In the genomic region with DNA sequence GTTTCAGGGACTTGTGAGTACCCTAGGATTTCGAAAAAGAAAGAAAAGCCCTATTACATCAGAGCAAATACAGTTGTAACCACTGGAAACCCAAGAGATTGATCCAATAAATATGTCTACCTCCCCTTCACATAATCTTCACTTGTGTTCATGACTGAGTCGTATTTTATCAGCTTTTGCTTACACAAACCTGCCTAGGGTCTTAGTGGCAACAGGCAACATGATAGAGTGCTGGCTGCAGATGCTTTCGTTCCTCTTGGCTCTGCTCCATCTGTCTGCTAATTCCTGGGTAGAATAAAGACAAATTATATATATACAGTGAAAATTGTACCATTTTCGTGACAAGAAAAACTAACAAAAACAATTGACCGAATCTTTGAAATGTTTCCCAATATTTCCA, we compare ENCODE assay signal across 24 mouse cellular contexts.
DNase-seq lines count a peak whose midpoint lies in the region; ATAC-seq and TF ChIP-seq lines count a peak whose summit lies in the region.
"Had no signal": no experiment of that assay in that cellular context is flagged by ENCODE, and none has a peak within 500 bp of the region (broad histone marks: within the 10 kb centered on the region; RNA-seq: fewer than 3 reads in every experiment).

No protein-coding gene starts in this region.

- TF ChIP-seq RAD21 in CH12.LX (IDR thresholded peaks at IDR 0.05; ENCODE audit: low read depth, low read length) = no peak
- no peak for TF ChIP-seq RAD21 in MEL (IDR thresholded peaks at IDR 0.05; ENCODE audit: low read depth, low read length)

- H3K27ac ChIP-seq in midbrain, embryonic 11.5 days (ENCODE audit: low read depth, low read length) = no peak overlapping the region
- no peak overlapping the region for H3K27ac ChIP-seq in midbrain, embryonic 15.5 days
- H3K27ac ChIP-seq in CH12.LX (ENCODE audit: insufficient read depth, low read depth) (no peak overlapping the region), MEL (ENCODE audit: control insufficient read depth, low read depth, low read length) (peak overlapping the region; percentile 87)

- TF ChIP-seq CTCF in CH12.LX (conservative IDR thresholded peaks at IDR 0.05 in 1 of 2, IDR thresholded peaks at IDR 0.05 in 1 of 2; ENCODE audit: low read depth in 2 of 2, low read length in 2 of 2) (no peak), MEL (IDR thresholded peaks at IDR 0.05 in 2 of 3, conservative IDR thresholded peaks at IDR 0.05 in 1 of 3; ENCODE audit: control insufficient read depth in 1 of 3, insufficient read depth in 1 of 3, low read depth in 2 of 3, low read length in 3 of 3, poor library complexity in 1 of 3, severe bottlenecking in 1 of 3) (no peak)

- in situ Hi-C loops in CH12.LX (cut with MboI; ENCODE audit: low pct_ligation_motif_present, low pct_unique_long_range_greater_than_20kb, low sequenced_read_pairs) = no loop called here

- H3K27me3 ChIP-seq in midbrain, embryonic 11.5 days (ENCODE audit: control insufficient read depth, insufficient read depth, low read length) = no peaks in the 10 kb centered on the region
- H3K27me3 ChIP-seq in midbrain, embryonic 15.5 days (replicated peaks) = no peaks in the 10 kb centered on the region
- H3K27me3 ChIP-seq in CH12.LX (replicated peaks) = no peaks in the 10 kb centered on the region
- H3K27me3 ChIP-seq in MEL (ENCODE audit: control insufficient read depth in 1 of 2, insufficient read depth in 2 of 2, low read length in 2 of 2) = no peaks in the 10 kb centered on the region
- H3K27me3 ChIP-seq: Patski had no signal

- intact Hi-C loops in left cerebral cortex, postnatal 36 days (cut with DNase I) = no loop called here

- no peaks in the 10 kb centered on the region for H3K79me2 ChIP-seq in CH12.LX (replicated peaks; ENCODE audit: control insufficient read depth, extremely low read depth, insufficient read depth, poor library complexity, severe bottlenecking)
- no peaks in the 10 kb centered on the region for H3K79me2 ChIP-seq in MEL (ENCODE audit: control insufficient read depth, insufficient read depth, low read length, poor library complexity)

- 72% methylated on average over 5 of the region's 5 CpGs for WGBS in midbrain, embryonic 11.5 days
- WGBS in midbrain, embryonic 15.5 days = 64% methylated on average over 5 of the region's 5 CpGs

- TF ChIP-seq EP300 in CH12.LX (IDR thresholded peaks at IDR 0.05; ENCODE audit: low read length) (no peak), MEL (IDR thresholded peaks at IDR 0.05; ENCODE audit: low read depth in 1 of 2, low read length in 2 of 2) (peak in 1 of 2 experiments; percentile 57; a peak in 1 of 4 replicates)

- TF ChIP-seq POLR2A in CH12.LX (IDR thresholded peaks at IDR 0.05; ENCODE audit: low read depth, low read length) (no peak), MEL (IDR thresholded peaks at IDR 0.05; ENCODE audit: control insufficient read depth in 1 of 2, insufficient read depth in 1 of 2, low read depth in 1 of 2, low read length in 2 of 2, poor library complexity in 1 of 2) (no peak)

- H3K9ac ChIP-seq in midbrain, embryonic 11.5 days (ENCODE audit: low read length) = no peak overlapping the region
- no peak overlapping the region for H3K9ac ChIP-seq in midbrain, embryonic 15.5 days
- H3K9ac ChIP-seq in CH12.LX (ENCODE audit: insufficient read depth, low read depth) (no peak overlapping the region), MEL (ENCODE audit: control insufficient read depth, low read depth, low read length, poor library complexity, severe bottlenecking) (peak overlapping the region; percentile 44)

- H3K4me2 ChIP-seq in midbrain, embryonic 11.5 days = no peak overlapping the region
- H3K4me2 ChIP-seq in midbrain, embryonic 15.5 days = no peak overlapping the region
- 0 out of 2 replicates have a peak overlapping the region, but pooled peaks have one; percentile 21 for H3K4me2 ChIP-seq in CH12.LX (ENCODE audit: insufficient read depth, low read depth, poor library complexity, severe bottlenecking)

- peaks cover 4% of the 10 kb centered on the region; the same call in 1 of the 2 replicates for H3K9me3 ChIP-seq in midbrain, embryonic 11.5 days (ENCODE audit: control insufficient read depth, low read length)
- no peaks in the 10 kb centered on the region for H3K9me3 ChIP-seq in midbrain, embryonic 15.5 days
- H3K9me3 ChIP-seq in CH12.LX (replicated peaks; ENCODE audit: low read length) (no peaks in the 10 kb centered on the region), MEL (replicated peaks; ENCODE audit: insufficient read depth, low read length) (no peaks in the 10 kb centered on the region)
- H3K9me3 ChIP-seq: G1E had no signal

- no peak for ATAC-seq in midbrain, embryonic 11.5 days (ENCODE audit: low FRiP score)
- ATAC-seq in midbrain, embryonic 15.5 days (replicated peaks) = no peak
- ATAC-seq: activated CD4-positive, CD25-positive, alpha-beta regulatory T cell, adult 4 months; CD4-positive, CD25-positive, alpha-beta regulatory T cell, adult 4 months; Patski had no signal

- H3K4me3 ChIP-seq in midbrain, embryonic 11.5 days (ENCODE audit: low read depth, low read length) = no peak overlapping the region
- no peak overlapping the region for H3K4me3 ChIP-seq in midbrain, embryonic 15.5 days
- H3K4me3 ChIP-seq in CH12.LX (replicated peaks in 1 of 3; ENCODE audit: low read depth in 2 of 3, low read length in 2 of 3, poor library complexity in 1 of 3) = no peak overlapping the region
- peak overlapping the region; percentile 14 to 46; a peak in 3 of 4 replicates for H3K4me3 ChIP-seq in MEL (ENCODE audit: control insufficient read depth in 1 of 2, insufficient read depth in 1 of 2, low read depth in 2 of 2, low read length in 2 of 2)

- H3K36me3 ChIP-seq in midbrain, embryonic 11.5 days (ENCODE audit: control insufficient read depth, insufficient read depth, low read length) = no peaks in the 10 kb centered on the region
- H3K36me3 ChIP-seq in midbrain, embryonic 15.5 days (replicated peaks) = no peaks in the 10 kb centered on the region
- no peaks in the 10 kb centered on the region for H3K36me3 ChIP-seq in CH12.LX (replicated peaks in 1 of 2; ENCODE audit: control insufficient read depth in 1 of 2, insufficient read depth in 1 of 2, low read length in 1 of 2)
- H3K36me3 ChIP-seq in MEL (ENCODE audit: control insufficient read depth in 1 of 2, insufficient read depth in 2 of 2, low read length in 2 of 2) = peaks cover 0 to 67% of the 10 kb centered on the region in 2 experiments; a peak in 2 of 4 replicates
- H3K36me3 ChIP-seq: G1E had no signal

- dilution Hi-C loops in CH12.LX (cut with MboI; ENCODE audit: extremely low pct_ligation_motif_present, extremely low pct_unique_long_range_greater_than_20kb, low sequenced_read_pairs) = no loop called here

- peak; percentile 79 for DNase-seq in midbrain, embryonic 11.5 days (ENCODE audit: low spot score, missing footprints)
- DNase-seq in CH12.LX (ENCODE audit: extremely low read depth) (no peak), MEL (ENCODE audit: low read depth, low spot score) (peak; percentile 66), MEL-GATA-1-ER (ENCODE audit: extremely low read depth, low read depth) (peak; percentile 18)
- no peak for DNase-seq in layer of hippocampus, postnatal 14 days (ENCODE audit: low spot score in 2 of 2)
- no peak for DNase-seq in left cerebral cortex, postnatal 36 days (ENCODE audit: low spot score in 2 of 2)
- DNase-seq in urinary bladder, adult 18-20 months (ENCODE audit: low spot score in 2 of 2) = no peak
- DNase-seq: adrenal gland, adult 2 months; adrenal gland, adult 8-10 months; adrenal gland, postnatal 10 days; adrenal gland, postnatal 14 days; adrenal gland, postnatal 25 days; adrenal gland, postnatal 36 days; B cell, adult 2 months; cerebellum, adult 11 months; cerebellum, adult 11-12 months; cerebellum, adult 18-20 months; cerebellum, adult 2 months; cerebellum, adult 8-10 months had no signal

- no peaks in the 10 kb centered on the region for H3K4me1 ChIP-seq in midbrain, embryonic 11.5 days (ENCODE audit: control insufficient read depth, insufficient read depth, low read length)
- H3K4me1 ChIP-seq in midbrain, embryonic 15.5 days = 0 out of 2 replicates have a peak, but pooled peaks cover 2% of the 10 kb centered on the region
- no peaks in the 10 kb centered on the region for H3K4me1 ChIP-seq in CH12.LX (ENCODE audit: control insufficient read depth in 1 of 2, insufficient read depth in 2 of 2)
- H3K4me1 ChIP-seq in MEL (ENCODE audit: control insufficient read depth in 1 of 2, insufficient read depth in 2 of 2, low read length in 2 of 2) = peaks cover 34 to 43% of the 10 kb centered on the region in 2 experiments

TF ChIP-seq in CH12.LX, 34 proteins besides CTCF, POLR2A, EP300 and RAD21:
- TF ChIP-seq MEF2A (IDR thresholded peaks at IDR 0.05; ENCODE audit: borderline replicate concordance, low read depth, low read length) = no peak
- TF ChIP-seq HCFC1 (IDR thresholded peaks at IDR 0.05; ENCODE audit: low read depth, low read length) = no peak
- no peak for TF ChIP-seq CHD2 (IDR thresholded peaks at IDR 0.05; ENCODE audit: low read length)
- TF ChIP-seq MYC (IDR thresholded peaks at IDR 0.05; ENCODE audit: low read depth, low read length) = no peak
- no peak for TF ChIP-seq ZC3H11A (IDR thresholded peaks at IDR 0.05; ENCODE audit: low read depth, low read length)
- no peak for TF ChIP-seq CHD1 (IDR thresholded peaks at IDR 0.05; ENCODE audit: low read depth, low read length)
- TF ChIP-seq ZMIZ1 (IDR thresholded peaks at IDR 0.05; ENCODE audit: low read depth, low read length) = no peak
- TF ChIP-seq NELFE (IDR thresholded peaks at IDR 0.05; ENCODE audit: low read depth, low read length) = no peak
TF ChIP-seq in CH12.LX: peak in this region for 0.

TF ChIP-seq in MEL, 35 proteins besides CTCF, POLR2A, EP300 and RAD21 (continues in another document):
- TF ChIP-seq ETS1 (IDR thresholded peaks at IDR 0.05; ENCODE audit: low read depth, low read length) (peak; percentile 59), ZKSCAN1 (IDR thresholded peaks at IDR 0.05; ENCODE audit: low read depth, low read length) (no peak), UBTF (IDR thresholded peaks at IDR 0.05; ENCODE audit: borderline replicate concordance, insufficient read depth, low read depth, low read length) (no peak), SMC3 (IDR thresholded peaks at IDR 0.05; ENCODE audit: low read depth, low read length) (no peak), POLR2AphosphoS5 (IDR thresholded peaks at IDR 0.05; ENCODE audit: borderline replicate concordance, low read depth, low read length) (no peak), TAL1 (IDR thresholded peaks at IDR 0.05; ENCODE audit: low read length) (no peak), MXI1 (IDR thresholded peaks at IDR 0.05; ENCODE audit: low read depth, low read length) (no peak), POLR2AphosphoS2 (IDR thresholded peaks at IDR 0.05; ENCODE audit: low read length) (no peak), GABPA (IDR thresholded peaks at IDR 0.05; ENCODE audit: low read depth, low read length) (no peak), CHD2 (IDR thresholded peaks at IDR 0.05; ENCODE audit: low read length) (no peak), TBP (IDR thresholded peaks at IDR 0.05; ENCODE audit: low read depth, low read length) (no peak), E2F4 (IDR thresholded peaks at IDR 0.05; ENCODE audit: borderline replicate concordance, low read depth, low read length) (no peak), MAX (IDR thresholded peaks at IDR 0.05; ENCODE audit: low read length) (no peak), ZC3H11A (IDR thresholded peaks at IDR 0.05; ENCODE audit: low read depth, low read length) (no peak), ELF1 (IDR thresholded peaks at IDR 0.05; ENCODE audit: low read depth, low read length) (no peak)

Comparison
In these comparisons a context has a peak if more than half of its experiments do, and no peak if none do; other contexts are left out.
1. DNase-seq: peak in midbrain, embryonic 11.5 days (single experiment), MEL (single experiment) and MEL-GATA-1-ER (single experiment); none in CH12.LX (single experiment), layer of hippocampus, postnatal 14 days (0 of 2), left cerebral cortex, postnatal 36 days (0 of 2) and urinary bladder, adult 18-20 months (0 of 2).
2. H3K4me3 ChIP-seq: peak in MEL (2 of 2); none in midbrain, embryonic 11.5 days (single experiment), midbrain, embryonic 15.5 days (single experiment) and CH12.LX (0 of 3).